Mouse (Mus musculus): Measurements from ENCODE around the gene Gfm1. TPM values are rescaled to one million over a fixed set of nuclear protein-coding genes. Genes with fewer than 3 reads are reported as not detected.

The Gfm1 gene
- polyA plus RNA-seq (2011; ENCODE audit: insufficient read depth, insufficient read length, low replicate concordance, missing spikeins) = 8.0 and 13.0 TPM in 2 replicates

DNA sequence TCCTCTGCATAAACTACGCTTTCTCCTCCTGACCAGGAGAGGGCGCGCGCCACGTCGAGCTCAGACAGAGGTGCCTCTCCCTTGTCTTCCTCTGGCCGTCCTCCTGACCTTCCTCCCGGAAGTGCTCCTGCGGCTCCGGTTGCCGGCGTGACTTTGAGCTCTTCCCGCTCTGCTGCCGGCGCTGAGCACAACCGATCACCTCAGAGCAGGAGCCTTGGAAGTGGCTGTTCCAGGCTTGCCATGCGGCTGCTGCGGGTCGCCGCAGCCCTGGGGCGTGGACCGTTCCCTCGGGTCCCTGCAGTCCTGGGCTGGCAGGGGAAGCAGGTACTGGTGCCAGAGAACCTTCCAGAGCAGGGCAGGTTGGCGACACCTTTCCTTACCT is at the start of gene Gfm1:
Gene Gfm1, plus strand, starts transcription at position 98 of the 382 bp plus-strand sequence.
- Histone ChIP-seq H3K4me3 (replicated peaks; ENCODE audit: control insufficient read depth, low read depth, low read length) (peak within 1 kb of the TSS; percentile 78), H3K4me1 (ENCODE audit: control insufficient read depth, insufficient read depth, low read length) (peaks cover 2% of the 10 kb centered on the region), H3K27ac (ENCODE audit: control insufficient read depth, insufficient read depth, low read depth, low read length, poor library complexity) (no peak within 1 kb of the TSS; the same call in 1 of the 2 replicates)
- TF ChIP-seq POLR2A (IDR thresholded peaks at IDR 0.05; ENCODE audit: borderline replicate concordance, control insufficient read depth, low read depth, low read length) (peak; percentile 53; the same call in 1 of the 2 replicates), CTCF (IDR thresholded peaks at IDR 0.05; ENCODE audit: control insufficient read depth, insufficient read depth, low read length) (peak; percentile 98)
- WGBS = under 1% methylated on average over 24 of the region's 24 CpGs

DNA sequence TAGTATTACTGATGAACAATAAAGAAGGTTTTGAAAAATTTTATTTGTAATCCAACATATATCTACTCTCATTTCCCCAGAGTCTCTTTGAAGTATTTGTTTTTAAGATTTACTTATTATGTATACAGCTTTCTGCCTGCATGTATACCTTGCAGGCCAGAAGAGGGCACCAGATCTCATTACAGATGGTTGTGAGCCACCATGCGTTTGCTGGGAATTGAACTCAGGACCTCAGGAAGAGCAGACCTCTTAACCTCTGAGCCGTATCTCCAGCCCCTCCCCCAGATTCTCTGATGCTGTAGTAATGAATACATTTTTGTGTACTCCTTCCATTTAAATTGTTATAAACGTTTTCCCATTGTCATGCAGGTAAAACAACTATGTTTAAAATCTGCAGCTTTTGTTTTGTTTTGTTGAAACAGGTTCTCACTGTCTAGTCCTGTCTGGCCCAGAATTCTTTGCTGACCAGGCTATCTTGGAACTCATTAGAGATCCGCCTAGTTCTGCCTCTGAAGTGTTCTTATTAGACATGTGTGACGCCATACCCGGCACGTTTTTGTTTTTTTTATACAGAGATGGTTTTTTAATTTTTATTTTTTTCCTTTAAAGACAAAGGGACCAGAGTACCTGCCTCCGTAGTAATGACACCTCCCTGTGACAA is 428 bp upstream of the Gfm1 start:
- WGBS = 33% methylated on average over 8 of the region's 8 CpGs
- Histone ChIP-seq H3K27ac (ENCODE audit: control insufficient read depth, insufficient read depth, low read depth, low read length, poor library complexity) (no peak overlapping the region), H3K4me1 (ENCODE audit: control insufficient read depth, insufficient read depth, low read length) (peaks cover 2% of the 10 kb centered on the region), H3K4me3 (replicated peaks; ENCODE audit: control insufficient read depth, low read depth, low read length) (peak overlapping the region; percentile 78)
- TF ChIP-seq CTCF (IDR thresholded peaks at IDR 0.05; ENCODE audit: control insufficient read depth, insufficient read depth, low read length) = no peak
- TF ChIP-seq POLR2A (IDR thresholded peaks at IDR 0.05; ENCODE audit: borderline replicate concordance, control insufficient read depth, low read depth, low read length) = no peak

DNA sequence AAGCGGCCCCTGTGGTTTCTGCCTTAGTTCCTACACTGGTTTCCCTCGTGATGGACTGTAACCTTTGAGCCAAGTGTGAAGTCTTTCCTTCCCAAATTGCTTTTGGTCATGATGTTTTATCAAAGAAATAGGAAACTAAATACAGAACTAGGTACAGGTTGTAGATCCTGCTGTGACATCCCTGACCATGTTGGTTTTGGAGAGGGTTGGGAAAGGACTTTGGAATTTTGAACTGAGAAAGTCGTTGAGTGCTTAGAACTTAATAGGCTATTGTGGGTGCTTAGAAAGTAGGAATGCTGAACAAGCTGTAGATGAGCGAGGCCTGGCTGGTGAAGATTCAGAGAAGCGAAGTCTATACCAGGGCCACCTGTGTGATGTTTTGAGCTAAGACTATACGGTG is 4.1 kb downstream of the Gfm1 start:
- 94% methylated on average over 6 of the region's 6 CpGs for WGBS
- no peak for TF ChIP-seq CTCF (IDR thresholded peaks at IDR 0.05; ENCODE audit: control insufficient read depth, insufficient read depth, low read length)
- TF ChIP-seq POLR2A (IDR thresholded peaks at IDR 0.05; ENCODE audit: borderline replicate concordance, control insufficient read depth, low read depth, low read length) = no peak
- no peak overlapping the region for H3K27ac ChIP-seq (ENCODE audit: control insufficient read depth, insufficient read depth, low read depth, low read length, poor library complexity)
- no peak overlapping the region for H3K4me3 ChIP-seq (replicated peaks; ENCODE audit: control insufficient read depth, low read depth, low read length)
- peaks cover 2% of the 10 kb centered on the region for H3K4me1 ChIP-seq (ENCODE audit: control insufficient read depth, insufficient read depth, low read length)

DNA sequence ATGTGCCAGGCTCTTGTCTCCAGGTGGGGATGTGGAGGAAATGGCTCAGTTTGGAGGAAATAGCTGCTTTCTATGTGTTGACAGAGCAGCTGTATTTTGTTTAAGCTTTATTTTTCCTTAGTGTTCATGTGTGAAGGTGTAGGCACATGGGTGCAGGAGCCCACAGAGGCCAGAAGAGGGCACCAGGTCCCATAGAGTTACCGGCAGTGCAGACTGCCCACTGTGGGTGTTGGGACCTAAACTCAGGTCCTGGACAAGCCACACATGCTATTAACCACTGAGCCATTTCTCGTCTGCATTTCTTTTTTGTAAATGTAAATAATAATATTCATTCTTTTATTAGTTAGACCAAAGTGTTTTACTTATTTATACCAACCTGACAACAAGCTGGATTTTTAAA is 17.2 kb downstream of the Gfm1 start:
- 83% methylated on average over 2 of the region's 2 CpGs for WGBS
- TF ChIP-seq CTCF (IDR thresholded peaks at IDR 0.05; ENCODE audit: control insufficient read depth, insufficient read depth, low read length) = peak; percentile 36; the same call in 1 of the 2 replicates
- no peak for TF ChIP-seq POLR2A (IDR thresholded peaks at IDR 0.05; ENCODE audit: borderline replicate concordance, control insufficient read depth, low read depth, low read length)
- H3K4me3 ChIP-seq (replicated peaks; ENCODE audit: control insufficient read depth, low read depth, low read length) = no peak overlapping the region
- no peaks in the 10 kb centered on the region; the same call in 1 of the 2 replicates for H3K4me1 ChIP-seq (ENCODE audit: control insufficient read depth, insufficient read depth, low read length)
- H3K27ac ChIP-seq (ENCODE audit: control insufficient read depth, insufficient read depth, low read depth, low read length, poor library complexity) = no peak overlapping the region

- 91% methylated on average over 21 of the region's 21 CpGs for WGBS
- no peak overlapping the region; the same call in 1 of the 2 replicates for H3K27ac ChIP-seq (ENCODE audit: control insufficient read depth, insufficient read depth, low read depth, low read length, poor library complexity)
- H3K4me1 ChIP-seq (ENCODE audit: control insufficient read depth, insufficient read depth, low read length) = no peaks in the 10 kb centered on the region; the same call in 1 of the 2 replicates
- H3K4me3 ChIP-seq (replicated peaks; ENCODE audit: control insufficient read depth, low read depth, low read length) = no peak overlapping the region
- TF ChIP-seq POLR2A (IDR thresholded peaks at IDR 0.05; ENCODE audit: borderline replicate concordance, control insufficient read depth, low read depth, low read length) (no peak), CTCF (IDR thresholded peaks at IDR 0.05; ENCODE audit: control insufficient read depth, insufficient read depth, low read length) (no peak)
These were observed 19.8 kb downstream of the Gfm1 start for GRCm38 (mm10) chr3:67449660-67450059.

GRCm38 (mm10) chr3:67450601-67451210 is 20.8 kb downstream of the Gfm1 start:
- no peak overlapping the region for H3K4me3 ChIP-seq (replicated peaks; ENCODE audit: control insufficient read depth, low read depth, low read length)
- H3K27ac ChIP-seq (ENCODE audit: control insufficient read depth, insufficient read depth, low read depth, low read length, poor library complexity) = no peak overlapping the region
- 80% methylated on average over 5 of the region's 5 CpGs for WGBS
- no peaks in the 10 kb centered on the region; the same call in 1 of the 2 replicates for H3K4me1 ChIP-seq (ENCODE audit: control insufficient read depth, insufficient read depth, low read length)
- no peak for TF ChIP-seq POLR2A (IDR thresholded peaks at IDR 0.05; ENCODE audit: borderline replicate concordance, control insufficient read depth, low read depth, low read length)
- TF ChIP-seq CTCF (IDR thresholded peaks at IDR 0.05; ENCODE audit: control insufficient read depth, insufficient read depth, low read length) = no peak

- Histone ChIP-seq H3K27ac (ENCODE audit: control insufficient read depth, insufficient read depth, low read depth, low read length, poor library complexity) (no peak overlapping the region), H3K4me1 (ENCODE audit: control insufficient read depth, insufficient read depth, low read length) (no peaks in the 10 kb centered on the region), H3K4me3 (replicated peaks; ENCODE audit: control insufficient read depth, low read depth, low read length) (no peak overlapping the region)
- TF ChIP-seq POLR2A (IDR thresholded peaks at IDR 0.05; ENCODE audit: borderline replicate concordance, control insufficient read depth, low read depth, low read length) (no peak), CTCF (IDR thresholded peaks at IDR 0.05; ENCODE audit: control insufficient read depth, insufficient read depth, low read length) (no peak)
- WGBS = 86% methylated on average over 3 of the region's 3 CpGs
These were observed 30.0 kb downstream of the Gfm1 start for GRCm38 (mm10) chr3:67459881-67460280.

- TF ChIP-seq CTCF (IDR thresholded peaks at IDR 0.05; ENCODE audit: control insufficient read depth, insufficient read depth, low read length) (no peak), POLR2A (IDR thresholded peaks at IDR 0.05; ENCODE audit: borderline replicate concordance, control insufficient read depth, low read depth, low read length) (no peak)
- Histone ChIP-seq H3K4me1 (ENCODE audit: control insufficient read depth, insufficient read depth, low read length) (no peaks in the 10 kb centered on the region), H3K4me3 (replicated peaks; ENCODE audit: control insufficient read depth, low read depth, low read length) (no peak overlapping the region), H3K27ac (ENCODE audit: control insufficient read depth, insufficient read depth, low read depth, low read length, poor library complexity) (no peak overlapping the region)
- WGBS = 92% methylated on average over 7 of the region's 7 CpGs
These were observed 32.1 kb downstream of the Gfm1 start for GRCm38 (mm10) chr3:67462015-67462414.

Data from bone marrow, adult 2 months (tissue).